Mouse (Mus musculus): ENCODE measurements around the gene Cnpy4. TPM values are rescaled to one million over a fixed set of nuclear protein-coding genes. Genes with fewer than 3 reads are reported as not detected.

Gene Cnpy4
- polyA plus RNA-seq, 1 experiment from 2014 or later = 34.7 TPM

MicroRNAs within 50 kb of the gene (microRNA counts, 519-probe panel; counts per million panel counts)
- microRNA mmu-miR-106b (3,957 counts per million, percentile 91 among the panel's probes with 10 or more counts), microRNA mmu-miR-25 (4,601 counts per million, percentile 96 among the panel's probes with 10 or more counts), microRNA mmu-miR-93 (3,978 counts per million, percentile 91 among the panel's probes with 10 or more counts)

Small RNA genes within 50 kb of the gene (microRNA-seq; reads per million reads assigned to microRNA genes)
- gene Mir106b = 9,665 reads per million, percentile 96 among the genes with 10 or more reads in this experiment
- gene Mir25 = 677 reads per million, percentile 76 among the genes with 10 or more reads in this experiment
- 18,969 reads per million, percentile 98 among the genes with 10 or more reads in this experiment for gene Mir93

Other genes starting within 250 kb of the Cnpy4 start
- gene Gjc3, start 224.4 kb upstream of the Cnpy4 start, polyA plus RNA-seq (2015; fragmentation: Nextera tagmentation; extraction: Ambion mirVana) = 0.11 TPM in 2 replicates
- not detected in 2 replicates for gene Azgp1, start 206.0 kb upstream of the Cnpy4 start, polyA plus RNA-seq (2015; fragmentation: Nextera tagmentation; extraction: Ambion mirVana)
- gene Smok3a, start 166.2 kb upstream of the Cnpy4 start, polyA plus RNA-seq (2015; fragmentation: Nextera tagmentation; extraction: Ambion mirVana) = not detected in 2 replicates
- not detected in 2 replicates for gene Smok3b, start 166.1 kb upstream of the Cnpy4 start, polyA plus RNA-seq (2015; fragmentation: Nextera tagmentation; extraction: Ambion mirVana)
- not detected in 2 replicates for gene Smok3c, start 134.3 kb upstream of the Cnpy4 start, polyA plus RNA-seq (2015; fragmentation: Nextera tagmentation; extraction: Ambion mirVana)
- 27.8 and 28.0 TPM in 2 replicates for gene Zkscan1, start 102.4 kb upstream of the Cnpy4 start, polyA plus RNA-seq (2015; fragmentation: Nextera tagmentation; extraction: Ambion mirVana)
- 113 and 118 TPM in 2 replicates for gene Zscan21, start 70.6 kb upstream of the Cnpy4 start, polyA plus RNA-seq (2015; fragmentation: Nextera tagmentation; extraction: Ambion mirVana)
- gene Zfp113, start 31.7 kb upstream of the Cnpy4 start, polyA plus RNA-seq (2015; fragmentation: Nextera tagmentation; extraction: Ambion mirVana) = 42.5 and 47.1 TPM in 2 replicates
- gene Cops6, start 26.4 kb upstream of the Cnpy4 start, polyA plus RNA-seq (2015; fragmentation: Nextera tagmentation; extraction: Ambion mirVana) = 289 and 293 TPM in 2 replicates
- 29.5 and 29.6 TPM in 2 replicates for gene Ap4m1, start 15.5 kb upstream of the Cnpy4 start, polyA plus RNA-seq (2015; fragmentation: Nextera tagmentation; extraction: Ambion mirVana)
- gene Mcm7, start 15.1 kb upstream of the Cnpy4 start, polyA plus RNA-seq (2015; fragmentation: Nextera tagmentation; extraction: Ambion mirVana) = 188 and 191 TPM in 2 replicates
- gene Taf6, start within 50 bp of the Cnpy4 start, polyA plus RNA-seq (2015; fragmentation: Nextera tagmentation; extraction: Ambion mirVana) = 90.9 and 96.2 TPM in 2 replicates
- gene Mblac1, start 6.8 kb downstream of the Cnpy4 start, polyA plus RNA-seq (2015; fragmentation: Nextera tagmentation; extraction: Ambion mirVana) = 12.9 and 14.0 TPM in 2 replicates
- gene Nxpe5, start 38.4 kb downstream of the Cnpy4 start, polyA plus RNA-seq (2015; fragmentation: Nextera tagmentation; extraction: Ambion mirVana) = not detected in 2 replicates
- gene Lamtor4, start 68.0 kb downstream of the Cnpy4 start, polyA plus RNA-seq (2015; fragmentation: Nextera tagmentation; extraction: Ambion mirVana) = 75.3 and 84.8 TPM in 2 replicates
- 12.9 and 14.0 TPM in 2 replicates for gene BC037034, start 76.5 kb downstream of the Cnpy4 start, polyA plus RNA-seq (2015; fragmentation: Nextera tagmentation; extraction: Ambion mirVana)
- 1.6 and 2.1 TPM in 2 replicates for gene Gal3st4, start 85.4 kb downstream of the Cnpy4 start, polyA plus RNA-seq (2015; fragmentation: Nextera tagmentation; extraction: Ambion mirVana)
- gene Gm43720, start 92.5 kb downstream of the Cnpy4 start, polyA plus RNA-seq (2015; fragmentation: Nextera tagmentation; extraction: Ambion mirVana) = 0.04 and 0.09 TPM in 2 replicates
- 177 and 189 TPM in 2 replicates for gene Gpc2, start 92.5 kb downstream of the Cnpy4 start, polyA plus RNA-seq (2015; fragmentation: Nextera tagmentation; extraction: Ambion mirVana)
- 4.4 and 4.6 TPM in 2 replicates for gene Stag3, start 92.8 kb downstream of the Cnpy4 start, polyA plus RNA-seq (2015; fragmentation: Nextera tagmentation; extraction: Ambion mirVana)
- not detected in 2 replicates for gene Pvrig, start 154.5 kb downstream of the Cnpy4 start, polyA plus RNA-seq (2015; fragmentation: Nextera tagmentation; extraction: Ambion mirVana)

Data from forebrain, embryonic 15.5 days (tissue).